ENCODE assay signal across 24 mouse cellular contexts in the genomic region with DNA sequence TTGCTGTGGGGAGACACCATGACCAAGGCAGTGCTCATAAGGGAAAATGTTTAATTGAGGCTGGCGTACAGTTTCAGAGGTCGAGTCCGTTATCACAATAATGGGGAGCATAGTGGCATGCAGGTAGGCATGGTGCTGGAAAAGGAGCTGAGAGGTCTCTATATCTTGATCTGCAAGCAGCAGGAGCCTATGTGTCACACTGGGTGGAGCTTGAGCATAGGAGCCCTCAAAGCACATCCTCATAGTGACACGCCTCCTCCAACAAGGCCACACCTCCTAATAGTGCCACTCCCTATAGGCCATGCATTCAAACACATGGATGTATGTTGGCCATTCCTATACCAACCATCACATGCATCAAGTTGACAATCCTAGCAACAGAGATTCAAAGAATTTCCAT. TPM values are rescaled to one million over a fixed set of nuclear protein-coding genes. Genes with fewer than 3 reads are reported as not detected.
DNase-seq lines count a peak whose midpoint lies in the region; ATAC-seq and TF ChIP-seq lines count a peak whose summit lies in the region.
"Had no signal": no experiment of that assay in that cellular context is flagged by ENCODE, and none has a peak within 500 bp of the region (broad histone marks: within the 10 kb centered on the region; RNA-seq: fewer than 3 reads in every experiment).

No protein-coding gene starts in this region.

- peaks cover 0 to 5% of the 10 kb centered on the region in 2 experiments; a peak in 1 of 4 replicates for H3K4me1 ChIP-seq in MEL (ENCODE audit: control insufficient read depth in 1 of 2, insufficient read depth in 2 of 2, low read length in 2 of 2)
- H3K4me1 ChIP-seq in intestine, embryonic 15.5 days (replicated peaks), result 0 out of 2 replicates have a peak, but pooled peaks cover 5% of the 10 kb centered on the region
- H3K4me1 ChIP-seq in intestine, postnatal 0 days (replicated peaks; ENCODE audit: control insufficient read depth, insufficient read depth, low read length), result no peaks in the 10 kb centered on the region

- TF ChIP-seq EP300 in MEL (IDR thresholded peaks at IDR 0.05; ENCODE audit: low read depth in 1 of 2, low read length in 2 of 2), result no peak

- H3K36me3 ChIP-seq in MEL (ENCODE audit: control insufficient read depth in 1 of 2, insufficient read depth in 2 of 2, low read length in 2 of 2), result no peaks in the 10 kb centered on the region
- H3K36me3 ChIP-seq in intestine, embryonic 15.5 days, result no peaks in the 10 kb centered on the region
- no peaks in the 10 kb centered on the region for H3K36me3 ChIP-seq in intestine, postnatal 0 days (ENCODE audit: control insufficient read depth, insufficient read depth)
- H3K36me3 ChIP-seq: embryonic facial prominence, embryonic 10.5 days; embryonic facial prominence, embryonic 12.5 days; forebrain, embryonic 15.5 days; G1E had no signal

- no peak overlapping the region for H3K27ac ChIP-seq in MEL (ENCODE audit: control insufficient read depth, low read depth, low read length)
- H3K27ac ChIP-seq in intestine, embryonic 15.5 days, result no peak overlapping the region
- H3K27ac ChIP-seq in intestine, postnatal 0 days (ENCODE audit: low read depth, low read length), result no peak overlapping the region
- H3K27ac ChIP-seq: embryonic facial prominence, embryonic 10.5 days; embryonic facial prominence, embryonic 12.5 days; forebrain, embryonic 13.5 days; forebrain, embryonic 15.5 days had no signal

- intact Hi-C loops in left cerebral cortex, postnatal 10 days (cut with DNase I), result no loop called here

- peak; percentile 62; the same call in 1 of the 2 replicates for ATAC-seq in intestine, embryonic 15.5 days
- ATAC-seq in intestine, postnatal 0 days, result peak; percentile 56
- ATAC-seq: CD4-positive, CD25-positive, alpha-beta regulatory T cell, adult 4 months; forebrain, embryonic 13.5 days; forebrain, embryonic 15.5 days; forebrain, postnatal 0 days had no signal

- DNase-seq in 416B (ENCODE audit: low read depth) (peak; percentile 19), MEL (ENCODE audit: low read depth, low spot score) (peak; percentile 28)
- no peak for DNase-seq in embryo, embryonic 11 days
- no peak for DNase-seq in adrenal gland, postnatal 36 days
- DNase-seq in left cerebral cortex, postnatal 10 days (ENCODE audit: extremely low spot score in 1 of 2, low spot score in 2 of 2), result no peak
- no peak for DNase-seq in frontal cortex, adult 2 months (ENCODE audit: extremely low spot score in 1 of 2, low spot score in 1 of 2)
- DNase-seq: adrenal gland, adult 2 months; adrenal gland, postnatal 10 days; adrenal gland, postnatal 25 days; B cell, adult 2 months; cerebellum, adult 11-12 months; cerebellum, adult 2 months; cerebellum, adult 9-10 months; cerebellum, postnatal 10 days; cerebellum, postnatal 25 days; forebrain, postnatal 0 days had no signal

- TF ChIP-seq CTCF in MEL (IDR thresholded peaks at IDR 0.05 in 2 of 3, conservative IDR thresholded peaks at IDR 0.05 in 1 of 3; ENCODE audit: control insufficient read depth in 1 of 3, insufficient read depth in 1 of 3, low read depth in 2 of 3, low read length in 3 of 3, poor library complexity in 1 of 3, severe bottlenecking in 1 of 3), result no peak
- TF ChIP-seq CTCF in intestine, postnatal 0 days (IDR thresholded peaks at IDR 0.05; ENCODE audit: low read depth), result no peak

- no peaks in the 10 kb centered on the region for H3K9me3 ChIP-seq in MEL (replicated peaks; ENCODE audit: insufficient read depth, low read length)
- H3K9me3 ChIP-seq in intestine, embryonic 15.5 days, result no peaks in the 10 kb centered on the region
- H3K9me3 ChIP-seq in intestine, postnatal 0 days (ENCODE audit: control insufficient read depth), result no peaks in the 10 kb centered on the region
- H3K9me3 ChIP-seq: embryonic facial prominence, embryonic 10.5 days; embryonic facial prominence, embryonic 12.5 days; forebrain, embryonic 13.5 days; forebrain, embryonic 15.5 days had no signal

- WGBS in intestine, embryonic 15.5 days, result 94% methylated on average over 4 of the region's 4 CpGs
- WGBS in intestine, postnatal 0 days, result 84% methylated on average over 4 of the region's 4 CpGs

- H3K27me3 ChIP-seq in MEL (ENCODE audit: control insufficient read depth in 1 of 2, insufficient read depth in 2 of 2, low read length in 2 of 2), result no peaks in the 10 kb centered on the region
- H3K27me3 ChIP-seq in intestine, embryonic 15.5 days (replicated peaks), result no peaks in the 10 kb centered on the region
- H3K27me3 ChIP-seq in intestine, postnatal 0 days (replicated peaks; ENCODE audit: control insufficient read depth, insufficient read depth, low read length), result no peaks in the 10 kb centered on the region
- H3K27me3 ChIP-seq: embryonic facial prominence, embryonic 12.5 days; forebrain, embryonic 13.5 days; forebrain, embryonic 15.5 days had no signal

- H3K9ac ChIP-seq in MEL (ENCODE audit: control insufficient read depth, low read depth, low read length, poor library complexity, severe bottlenecking), result no peak overlapping the region
- H3K9ac ChIP-seq in intestine, embryonic 15.5 days, result no peak overlapping the region
- no peak overlapping the region for H3K9ac ChIP-seq in intestine, postnatal 0 days (ENCODE audit: low read depth, low read length)
- H3K9ac ChIP-seq: embryonic facial prominence, embryonic 12.5 days; forebrain, embryonic 13.5 days; forebrain, embryonic 15.5 days; forebrain, postnatal 0 days had no signal

- no peak overlapping the region for H3K4me2 ChIP-seq in intestine, embryonic 15.5 days (replicated peaks)
- H3K4me2 ChIP-seq in intestine, postnatal 0 days (replicated peaks; ENCODE audit: low read depth), result no peak overlapping the region
- H3K4me2 ChIP-seq: embryonic facial prominence, embryonic 12.5 days; forebrain, embryonic 13.5 days; forebrain, embryonic 15.5 days had no signal

- no peaks in the 10 kb centered on the region for H3K79me2 ChIP-seq in MEL (ENCODE audit: control insufficient read depth, insufficient read depth, low read length, poor library complexity)

- no peak for TF ChIP-seq RAD21 in MEL (IDR thresholded peaks at IDR 0.05; ENCODE audit: low read depth, low read length)

- H3K4me3 ChIP-seq in MEL (ENCODE audit: control insufficient read depth in 1 of 2, insufficient read depth in 1 of 2, low read depth in 2 of 2, low read length in 2 of 2), result no peak overlapping the region
- no peak overlapping the region for H3K4me3 ChIP-seq in intestine, embryonic 15.5 days (replicated peaks)
- no peak overlapping the region for H3K4me3 ChIP-seq in intestine, postnatal 0 days (ENCODE audit: low read depth, low read length)
- H3K4me3 ChIP-seq: embryonic facial prominence, embryonic 10.5 days; embryonic facial prominence, embryonic 12.5 days; forebrain, embryonic 13.5 days; forebrain, embryonic 15.5 days had no signal

- no peak for TF ChIP-seq POLR2A in MEL (IDR thresholded peaks at IDR 0.05; ENCODE audit: control insufficient read depth in 1 of 2, insufficient read depth in 1 of 2, low read depth in 1 of 2, low read length in 2 of 2, poor library complexity in 1 of 2)

TF ChIP-seq in MEL, 35 proteins besides CTCF, POLR2A, EP300 and RAD21:
- no peak for TF ChIP-seq POLR2AphosphoS5 (IDR thresholded peaks at IDR 0.05; ENCODE audit: borderline replicate concordance, low read depth, low read length)
- TF ChIP-seq MXI1 (IDR thresholded peaks at IDR 0.05; ENCODE audit: low read depth, low read length), result no peak
- TF ChIP-seq CHD2 (IDR thresholded peaks at IDR 0.05; ENCODE audit: low read length), result no peak
- no peak for TF ChIP-seq NRF1 (IDR thresholded peaks at IDR 0.05; ENCODE audit: insufficient read depth, low read depth, low read length, poor library complexity, severe bottlenecking)
- TF ChIP-seq MEF2A (IDR thresholded peaks at IDR 0.05; ENCODE audit: extremely low read depth, insufficient replicate concordance, low read depth, low read length, poor library complexity, severe bottlenecking), result no peak
- TF ChIP-seq GATA1 (IDR thresholded peaks at IDR 0.05; ENCODE audit: low read depth, low read length), result no peak
- no peak for TF ChIP-seq E2F4 (IDR thresholded peaks at IDR 0.05; ENCODE audit: borderline replicate concordance, low read depth, low read length)
- no peak for TF ChIP-seq USF2 (IDR thresholded peaks at IDR 0.05; ENCODE audit: borderline replicate concordance in 1 of 2, insufficient read depth in 1 of 2, low read depth in 1 of 2, low read length in 2 of 2)
- TF ChIP-seq NELFE (IDR thresholded peaks at IDR 0.05; ENCODE audit: low read depth, low read length), result no peak
- TF ChIP-seq POLR2AphosphoS2 (IDR thresholded peaks at IDR 0.05; ENCODE audit: low read length), result no peak
TF ChIP-seq in MEL: peak in this region for 0.

RNA-seq across cellular contexts. Expression of gene Cplx2, which starts 43.9 kb away (rescaled TPM):
- total RNA-seq in MEL (2012; rRNA removed), result 1.8 and 2.1 TPM in 2 replicates
- 1 to 10 TPM in 1 of 2 experiments, not detected in 1; 4.7 TPM for polyA plus RNA-seq in MEL (2012; ENCODE audit: insufficient read depth in 1 of 2, insufficient read length in 2 of 2, low read depth in 1 of 2, low replicate concordance in 2 of 2, missing spikeins in 1 of 2)
- 3.2 and 3.4 TPM in 2 replicates for polyA plus RNA-seq in intestine, embryonic 15.5 days (2015; fragmentation: Nextera tagmentation; extraction: Ambion mirVana)
- polyA plus RNA-seq in intestine, postnatal 0 days (2015; fragmentation: Nextera tagmentation; extraction: Ambion mirVana), result 2.2 and 2.6 TPM in 2 replicates
- total RNA-seq in adrenal gland, postnatal 36 days (2021), result 10 to 100 TPM; 17.9 to 18.6 TPM
- total RNA-seq in left cerebral cortex, postnatal 10 days (2021), result 100 to 1,000 TPM; 641 to 656 TPM
- polyA plus RNA-seq in frontal cortex, adult 2 months (2012; rRNA removed), result 389 and 416 TPM in 2 replicates
- total RNA-seq: G1E had no signal
- polyA plus RNA-seq: CD4-positive, CD25-positive, alpha-beta regulatory T cell, adult 4 months; G1E had no signal

RNA-seq across cellular contexts. Expression of gene Thoc3, which starts 53.6 kb away (rescaled TPM):
- 89.6 and 94.0 TPM in 2 replicates for total RNA-seq in MEL (2012; rRNA removed)
- 100 to 1,000 TPM in 1 of 2 experiments, not detected in 1; 109 TPM for polyA plus RNA-seq in MEL (2012; ENCODE audit: insufficient read depth in 1 of 2, insufficient read length in 2 of 2, low read depth in 1 of 2, low replicate concordance in 2 of 2, missing spikeins in 1 of 2)
- 100 and 101 TPM in 2 replicates for polyA plus RNA-seq in intestine, embryonic 15.5 days (2015; fragmentation: Nextera tagmentation; extraction: Ambion mirVana)
- polyA plus RNA-seq in intestine, postnatal 0 days (2015; fragmentation: Nextera tagmentation; extraction: Ambion mirVana), result 37.8 and 38.5 TPM in 2 replicates
- 10 to 100 TPM; 43.0 to 47.3 TPM for total RNA-seq in adrenal gland, postnatal 36 days (2021)
- 10 to 100 TPM; 41.3 to 41.4 TPM for total RNA-seq in left cerebral cortex, postnatal 10 days (2021)
- 24.4 and 25.0 TPM in 2 replicates for polyA plus RNA-seq in frontal cortex, adult 2 months (2012; rRNA removed)

Comparison
In these comparisons a context has a peak if more than half of its experiments do, and no peak if none do; other contexts are left out.
1. DNase-seq: peak in 416B (single experiment) and MEL (single experiment); none in embryo, embryonic 11 days (single experiment), adrenal gland, postnatal 36 days (0 of 2), left cerebral cortex, postnatal 10 days (0 of 2) and frontal cortex, adult 2 months (0 of 2).
2. RNA of gene Cplx2, which starts 43.9 kb away (polyA plus RNA-seq): 389 to 416 TPM in frontal cortex, adult 2 months; 4.7 TPM in MEL, 3.2 to 3.4 TPM in intestine, embryonic 15.5 days and 2.2 to 2.6 TPM in intestine, postnatal 0 days; every median in the first group is over 10 times any median in the second.